Mouse (Mus musculus): ENCODE measurements around the gene Rspry1. TPM values are rescaled to one million over a fixed set of nuclear protein-coding genes. Genes with fewer than 3 reads are reported as not detected.

The Rspry1 gene
- polyA plus RNA-seq, 1 experiment from 2014 or later, result 54.4 TPM

DNA sequence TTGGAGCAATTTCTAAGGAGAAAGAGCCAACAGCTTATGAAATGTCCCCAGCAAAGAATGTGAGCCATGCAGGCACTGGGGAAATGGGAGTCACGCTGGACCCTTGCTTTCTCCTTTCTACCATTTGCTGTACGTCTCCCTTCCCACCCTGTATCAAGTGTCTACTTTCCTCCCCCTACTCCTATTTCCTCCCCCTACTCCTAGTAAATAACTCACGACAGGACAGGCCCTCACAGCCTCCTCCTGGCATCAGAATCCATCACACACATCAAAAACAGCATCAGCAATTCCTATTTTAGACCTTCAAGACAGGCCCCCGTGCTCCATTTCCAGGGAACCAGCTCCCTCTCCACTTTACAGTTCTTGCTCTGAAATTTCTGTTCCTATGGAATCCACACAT, 10.0 kb upstream of the Rspry1 start:
- Histone ChIP-seq H3K9ac (replicated peaks; ENCODE audit: low read length) (no peak overlapping the region), H3K4me2 (ENCODE audit: low read length) (no peak overlapping the region), H3K4me1 (ENCODE audit: control insufficient read depth, insufficient read depth, low read length) (no peaks in the 10 kb centered on the region), H3K9me3 (ENCODE audit: control insufficient read depth, low read length) (no peaks in the 10 kb centered on the region), H3K27ac (replicated peaks; ENCODE audit: low read depth, low read length) (no peak overlapping the region), H3K36me3 (ENCODE audit: control insufficient read depth, insufficient read depth, low read length) (peaks cover 18% of the 10 kb centered on the region), H3K27me3 (ENCODE audit: control insufficient read depth, insufficient read depth, low read length) (no peaks in the 10 kb centered on the region), H3K4me3 (replicated peaks; ENCODE audit: low read depth, low read length) (no peak overlapping the region)
- no peak for ATAC-seq (ENCODE audit: low FRiP score, low TSS enrichment)
- DNase-seq, result no peak
- 88% methylated on average over 4 of the region's 4 CpGs for WGBS

GRCm38 (mm10) chr8:94594211-94594610, 7.5 kb upstream of the Rspry1 start:
- H3K4me3 ChIP-seq (replicated peaks; ENCODE audit: low read depth, low read length), result no peak overlapping the region
- H3K9me3 ChIP-seq (ENCODE audit: control insufficient read depth, low read length), result no peaks in the 10 kb centered on the region
- no peaks in the 10 kb centered on the region for H3K36me3 ChIP-seq (ENCODE audit: control insufficient read depth, insufficient read depth, low read length)
- ATAC-seq (ENCODE audit: low FRiP score, low TSS enrichment) (no peak), DNase-seq (peak; percentile 55)
- H3K27ac ChIP-seq (replicated peaks; ENCODE audit: low read depth, low read length), result no peak overlapping the region
- H3K4me2 ChIP-seq (ENCODE audit: low read length), result no peak overlapping the region
- no peaks in the 10 kb centered on the region for H3K27me3 ChIP-seq (ENCODE audit: control insufficient read depth, insufficient read depth, low read length)
- WGBS, result 82% methylated on average over 1 of the region's 1 CpGs
- H3K9ac ChIP-seq (replicated peaks; ENCODE audit: low read length), result no peak overlapping the region
- no peaks in the 10 kb centered on the region for H3K4me1 ChIP-seq (ENCODE audit: control insufficient read depth, insufficient read depth, low read length)

DNA sequence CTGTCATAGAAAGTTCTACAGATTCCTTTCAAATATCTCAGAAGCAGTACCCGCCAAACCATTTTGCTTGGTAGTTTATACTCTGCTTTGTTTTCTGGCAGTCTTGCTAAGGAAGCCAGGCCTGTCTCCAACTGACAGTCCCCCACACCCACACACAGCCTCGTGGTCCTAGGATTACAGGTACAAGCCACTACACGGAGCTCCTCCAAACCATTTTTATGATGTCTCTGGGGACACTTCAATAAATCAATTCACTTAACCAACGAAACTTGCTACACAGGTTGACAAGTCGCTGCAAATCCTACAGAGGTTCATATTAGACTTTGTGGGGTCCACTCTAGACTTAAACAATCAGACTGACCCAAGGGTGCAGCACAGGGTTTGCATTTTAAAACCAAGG, 1.3 kb upstream of the Rspry1 start:
- Histone ChIP-seq H3K36me3 (ENCODE audit: control insufficient read depth, insufficient read depth, low read length) (no peaks in the 10 kb centered on the region), H3K9me3 (ENCODE audit: control insufficient read depth, low read length) (no peaks in the 10 kb centered on the region), H3K27me3 (ENCODE audit: control insufficient read depth, insufficient read depth, low read length) (no peaks in the 10 kb centered on the region), H3K9ac (replicated peaks; ENCODE audit: low read length) (peak overlapping the region; percentile 84), H3K4me2 (ENCODE audit: low read length) (peak overlapping the region; percentile 95), H3K4me3 (replicated peaks; ENCODE audit: low read depth, low read length) (peak overlapping the region; percentile 99), H3K4me1 (ENCODE audit: control insufficient read depth, insufficient read depth, low read length) (peaks cover 22% of the 10 kb centered on the region), H3K27ac (replicated peaks; ENCODE audit: low read depth, low read length) (no peak overlapping the region)
- DNase-seq, result no peak
- 22% methylated on average over 5 of the region's 5 CpGs for WGBS
- no peak for ATAC-seq (ENCODE audit: low FRiP score, low TSS enrichment)

DNA sequence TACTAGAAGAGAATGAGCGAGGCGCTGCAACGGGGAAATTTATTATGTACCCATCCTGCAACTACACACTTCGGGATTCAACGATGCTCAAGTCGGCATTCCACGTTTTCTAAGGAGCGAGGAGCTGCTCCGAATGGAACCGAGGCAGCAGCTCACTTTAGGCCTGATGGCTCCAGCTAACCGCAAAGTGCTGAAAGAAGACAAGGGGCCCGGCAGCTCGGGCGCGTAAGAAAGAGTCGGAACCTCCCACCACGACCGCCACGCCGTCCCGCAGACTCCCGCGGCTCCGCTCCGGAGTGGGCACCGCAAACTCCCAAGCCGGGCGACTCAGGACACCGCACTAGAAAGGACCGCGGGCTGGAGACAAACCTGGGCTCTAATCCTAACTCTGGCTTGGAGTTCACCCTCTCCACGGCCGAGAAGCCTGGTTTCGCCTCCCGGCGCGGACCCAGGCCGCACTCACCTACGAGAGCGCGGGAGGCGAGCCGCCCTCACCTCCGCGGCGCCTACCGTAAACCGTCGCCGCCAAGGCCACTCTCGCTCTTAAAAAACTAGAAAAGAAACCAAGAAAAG, 617 bp upstream of the Rspry1 start:
- under 1% methylated on average over 51 of the region's 51 CpGs for WGBS
- H3K4me3 ChIP-seq (replicated peaks; ENCODE audit: low read depth, low read length), result peak overlapping the region; percentile 99
- H3K9me3 ChIP-seq (ENCODE audit: control insufficient read depth, low read length), result no peaks in the 10 kb centered on the region
- H3K4me2 ChIP-seq (ENCODE audit: low read length), result peak overlapping the region; percentile 95
- H3K27me3 ChIP-seq (ENCODE audit: control insufficient read depth, insufficient read depth, low read length), result no peaks in the 10 kb centered on the region
- H3K4me1 ChIP-seq (ENCODE audit: control insufficient read depth, insufficient read depth, low read length), result peaks cover 22% of the 10 kb centered on the region
- peak overlapping the region; percentile 84 for H3K9ac ChIP-seq (replicated peaks; ENCODE audit: low read length)
- DNase-seq (no peak), ATAC-seq (ENCODE audit: low FRiP score, low TSS enrichment) (peak; percentile 38)
- no peaks in the 10 kb centered on the region for H3K36me3 ChIP-seq (ENCODE audit: control insufficient read depth, insufficient read depth, low read length)
- H3K27ac ChIP-seq (replicated peaks; ENCODE audit: low read depth, low read length), result peak overlapping the region; percentile 82

DNA sequence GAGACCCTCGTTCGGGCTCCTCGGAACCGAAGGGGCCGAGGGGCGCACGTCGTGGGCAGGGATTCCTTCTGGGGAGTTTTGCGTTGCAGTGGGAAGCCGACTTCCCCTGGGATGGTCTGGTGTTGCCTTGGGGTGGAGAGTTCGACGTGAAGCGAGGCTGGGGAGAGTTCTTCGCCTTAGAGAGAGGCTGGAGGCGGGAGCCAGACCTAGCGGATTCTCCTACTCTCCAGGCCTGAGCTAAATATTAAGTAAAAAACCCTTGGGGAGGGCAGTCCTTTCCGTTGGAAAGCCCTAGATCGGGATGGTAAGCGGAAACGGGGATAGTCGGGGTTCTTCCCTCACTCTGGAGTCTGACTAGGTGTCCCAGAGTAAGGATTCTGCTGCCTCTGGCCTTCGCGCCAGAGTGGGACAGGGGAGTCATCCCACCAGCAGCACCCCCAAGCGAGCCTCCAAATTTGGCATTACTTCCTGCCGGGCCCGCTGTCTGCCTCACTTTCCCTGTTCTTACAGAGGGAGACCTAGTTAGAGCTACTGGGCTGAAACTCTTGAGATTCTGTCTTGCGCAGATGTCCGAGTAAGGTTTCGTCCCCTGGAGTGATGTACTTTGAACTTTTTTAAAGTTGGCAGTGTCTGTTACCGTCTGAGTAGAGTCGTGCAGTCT, 864 bp downstream of the Rspry1 start:
- no peaks in the 10 kb centered on the region for H3K36me3 ChIP-seq (ENCODE audit: control insufficient read depth, insufficient read depth, low read length)
- peak overlapping the region; percentile 95 for H3K9ac ChIP-seq (replicated peaks; ENCODE audit: low read length)
- under 1% methylated on average over 31 of the region's 31 CpGs for WGBS
- no peak for ATAC-seq (ENCODE audit: low FRiP score, low TSS enrichment)
- H3K4me2 ChIP-seq (ENCODE audit: low read length), result peak overlapping the region; percentile 75
- H3K4me3 ChIP-seq (replicated peaks; ENCODE audit: low read depth, low read length), result peak overlapping the region; percentile 99
- H3K9me3 ChIP-seq (ENCODE audit: control insufficient read depth, low read length), result no peaks in the 10 kb centered on the region
- H3K27me3 ChIP-seq (ENCODE audit: control insufficient read depth, insufficient read depth, low read length), result no peaks in the 10 kb centered on the region
- peak overlapping the region; percentile 93 for H3K27ac ChIP-seq (replicated peaks; ENCODE audit: low read depth, low read length)
- peak; percentile 57 for DNase-seq
- H3K4me1 ChIP-seq (ENCODE audit: control insufficient read depth, insufficient read depth, low read length), result peaks cover 22% of the 10 kb centered on the region

GRCm38 (mm10) chr8:94604030-94604429, 2.3 kb downstream of the Rspry1 start:
- Histone ChIP-seq H3K9ac (replicated peaks; ENCODE audit: low read length) (no peak overlapping the region), H3K27ac (replicated peaks; ENCODE audit: low read depth, low read length) (no peak overlapping the region), H3K4me3 (replicated peaks; ENCODE audit: low read depth, low read length) (no peak overlapping the region), H3K4me2 (ENCODE audit: low read length) (peak overlapping the region; percentile 75; the same call in 1 of the 2 replicates), H3K4me1 (ENCODE audit: control insufficient read depth, insufficient read depth, low read length) (peaks cover 22% of the 10 kb centered on the region), H3K9me3 (ENCODE audit: control insufficient read depth, low read length) (no peaks in the 10 kb centered on the region), H3K27me3 (ENCODE audit: control insufficient read depth, insufficient read depth, low read length) (no peaks in the 10 kb centered on the region), H3K36me3 (ENCODE audit: control insufficient read depth, insufficient read depth, low read length) (no peaks in the 10 kb centered on the region)
- no peak for ATAC-seq (ENCODE audit: low FRiP score, low TSS enrichment)
- WGBS, result 95% methylated on average over 2 of the region's 2 CpGs
- no peak for DNase-seq

DNA sequence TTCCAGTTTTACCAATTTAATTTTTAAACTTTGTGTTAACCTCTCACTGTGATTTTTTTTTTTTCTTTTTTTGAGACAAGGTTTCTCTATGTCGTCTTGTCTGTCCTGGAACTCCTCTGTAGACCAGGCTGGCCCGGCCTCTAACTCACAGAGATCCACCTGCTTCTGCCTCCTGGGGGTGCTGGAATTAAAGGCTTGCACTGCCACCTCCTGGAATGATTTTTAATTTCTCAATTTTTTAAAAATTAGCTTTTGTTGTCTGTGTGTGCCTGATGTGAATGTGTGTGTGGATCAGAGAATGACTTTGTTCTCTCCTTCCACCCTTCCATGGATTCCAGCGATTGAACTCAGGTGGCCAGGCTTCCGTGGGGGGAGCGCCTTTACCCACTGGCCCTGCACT, 5.3 kb downstream of the Rspry1 start:
- ATAC-seq (ENCODE audit: low FRiP score, low TSS enrichment), result no peak
- no peaks in the 10 kb centered on the region for H3K9me3 ChIP-seq (ENCODE audit: control insufficient read depth, low read length)
- H3K9ac ChIP-seq (replicated peaks; ENCODE audit: low read length), result no peak overlapping the region
- WGBS, result 94% methylated on average over 5 of the region's 5 CpGs
- no peak overlapping the region for H3K4me3 ChIP-seq (replicated peaks; ENCODE audit: low read depth, low read length)
- no peak for DNase-seq
- no peaks in the 10 kb centered on the region for H3K36me3 ChIP-seq (ENCODE audit: control insufficient read depth, insufficient read depth, low read length)
- H3K27me3 ChIP-seq (ENCODE audit: control insufficient read depth, insufficient read depth, low read length), result no peaks in the 10 kb centered on the region
- H3K4me2 ChIP-seq (ENCODE audit: low read length), result no peak overlapping the region
- H3K4me1 ChIP-seq (ENCODE audit: control insufficient read depth, insufficient read depth, low read length), result peaks cover 10% of the 10 kb centered on the region
- H3K27ac ChIP-seq (replicated peaks; ENCODE audit: low read depth, low read length), result no peak overlapping the region

- 94% methylated on average over 1 of the region's 1 CpGs for WGBS
- no peak overlapping the region for H3K27ac ChIP-seq (replicated peaks; ENCODE audit: low read depth, low read length)
- no peaks in the 10 kb centered on the region for H3K27me3 ChIP-seq (ENCODE audit: control insufficient read depth, insufficient read depth, low read length)
- H3K4me2 ChIP-seq (ENCODE audit: low read length), result no peak overlapping the region
- no peak overlapping the region for H3K4me3 ChIP-seq (replicated peaks; ENCODE audit: low read depth, low read length)
- H3K36me3 ChIP-seq (ENCODE audit: control insufficient read depth, insufficient read depth, low read length), result peaks cover 30% of the 10 kb centered on the region
- no peak overlapping the region for H3K9ac ChIP-seq (replicated peaks; ENCODE audit: low read length)
- no peaks in the 10 kb centered on the region for H3K4me1 ChIP-seq (ENCODE audit: control insufficient read depth, insufficient read depth, low read length)
- no peak for DNase-seq
- no peaks in the 10 kb centered on the region for H3K9me3 ChIP-seq (ENCODE audit: control insufficient read depth, low read length)
- ATAC-seq (ENCODE audit: low FRiP score, low TSS enrichment), result no peak
Measured at GRCm38 (mm10) chr8:94624885-94625284, 23.1 kb downstream of the Rspry1 start.

DNA sequence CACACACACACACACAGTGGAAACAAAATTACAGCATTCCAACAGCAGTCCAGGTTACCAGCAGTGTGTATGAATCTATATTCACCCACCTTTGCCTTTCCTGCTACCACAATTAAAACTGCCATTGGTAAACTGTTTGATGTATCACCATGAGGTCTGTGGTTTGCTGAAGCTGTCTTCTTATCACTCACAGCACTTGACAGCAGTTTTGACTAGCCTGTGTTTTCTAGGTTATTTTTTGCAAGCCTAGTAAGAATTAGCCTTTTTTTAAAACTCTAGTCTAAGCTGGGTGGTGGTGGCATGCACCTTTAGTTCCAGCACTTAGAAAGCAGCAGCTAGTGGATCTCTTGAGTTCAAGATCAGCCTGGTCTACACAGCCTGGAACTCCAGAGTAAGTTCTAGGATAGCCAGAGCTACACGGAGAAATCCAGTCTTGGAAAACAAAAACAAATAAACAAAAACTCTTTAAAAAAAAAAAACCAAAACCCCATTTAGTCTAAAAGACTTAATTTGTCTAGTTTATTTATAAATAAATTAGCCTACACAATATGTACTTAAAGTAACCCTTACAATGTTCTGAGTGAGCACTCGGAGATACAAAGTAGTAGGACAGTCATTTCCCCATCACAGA, 31.9 kb downstream of the Rspry1 start:
- Histone ChIP-seq H3K27ac (replicated peaks; ENCODE audit: low read depth, low read length) (no peak overlapping the region), H3K4me3 (replicated peaks; ENCODE audit: low read depth, low read length) (no peak overlapping the region), H3K4me2 (ENCODE audit: low read length) (no peak overlapping the region), H3K9ac (replicated peaks; ENCODE audit: low read length) (no peak overlapping the region), H3K27me3 (ENCODE audit: control insufficient read depth, insufficient read depth, low read length) (no peaks in the 10 kb centered on the region), H3K36me3 (ENCODE audit: control insufficient read depth, insufficient read depth, low read length) (peaks cover 82% of the 10 kb centered on the region), H3K4me1 (ENCODE audit: control insufficient read depth, insufficient read depth, low read length) (no peaks in the 10 kb centered on the region), H3K9me3 (ENCODE audit: control insufficient read depth, low read length) (no peaks in the 10 kb centered on the region)
- 97% methylated on average over 2 of the region's 2 CpGs for WGBS
- no peak for ATAC-seq (ENCODE audit: low FRiP score, low TSS enrichment)
- no peak for DNase-seq
